Mouse (Mus musculus): ENCODE measurements at regions not wholly inside any gene's neighbourhood (a gene's known extent, or its start where the extent isn't known, plus 50 kb on each side); places are given as distances from the start of the nearest gene placed in this dataset.

- H3K4me3 ChIP-seq (ENCODE audit: low read length) = no peak overlapping the region
- H3K36me3 ChIP-seq (ENCODE audit: control insufficient read depth, insufficient read depth) = no peaks in the 10 kb centered on the region
- H3K27ac ChIP-seq (ENCODE audit: low read length) = no peak overlapping the region
- no peak overlapping the region for H3K9ac ChIP-seq (ENCODE audit: low read length)
- 70% methylated on average over 3 of the region's 3 CpGs for WGBS
- no peak for ATAC-seq (replicated peaks; ENCODE audit: extremely low read depth, insufficient read depth, low FRiP score)
- H3K4me1 ChIP-seq (ENCODE audit: control insufficient read depth, insufficient read depth, low read length) = no peaks in the 10 kb centered on the region
- H3K27me3 ChIP-seq (ENCODE audit: control insufficient read depth, insufficient read depth, low read length) = no peaks in the 10 kb centered on the region
- H3K4me2 ChIP-seq (ENCODE audit: low read depth, low read length) = no peak overlapping the region
- no peaks in the 10 kb centered on the region for H3K9me3 ChIP-seq (replicated peaks; ENCODE audit: control insufficient read depth, low read length)
These were observed 288.3 kb downstream of the Slc4a3 start for GRCm38 (mm10) chr1:75834361-75834760.

GRCm38 (mm10) chr1:75839551-75840223, 293.6 kb downstream of the Slc4a3 start:
- Histone ChIP-seq H3K27me3 (ENCODE audit: control insufficient read depth, insufficient read depth, low read length) (no peaks in the 10 kb centered on the region), H3K4me3 (ENCODE audit: low read length) (no peak overlapping the region), H3K4me1 (ENCODE audit: control insufficient read depth, insufficient read depth, low read length) (no peaks in the 10 kb centered on the region), H3K4me2 (ENCODE audit: low read depth, low read length) (no peak overlapping the region), H3K36me3 (ENCODE audit: control insufficient read depth, insufficient read depth) (no peaks in the 10 kb centered on the region), H3K27ac (ENCODE audit: low read length) (no peak overlapping the region), H3K9ac (ENCODE audit: low read length) (no peak overlapping the region), H3K9me3 (replicated peaks; ENCODE audit: control insufficient read depth, low read length) (no peaks in the 10 kb centered on the region)
- ATAC-seq (replicated peaks; ENCODE audit: extremely low read depth, insufficient read depth, low FRiP score) = no peak
- 81% methylated on average over 11 of the region's 11 CpGs for WGBS

GRCm38 (mm10) chr1:75842396-75842795, 296.3 kb downstream of the Slc4a3 start:
- no peak overlapping the region for H3K4me2 ChIP-seq (ENCODE audit: low read depth, low read length)
- no peak for ATAC-seq (replicated peaks; ENCODE audit: extremely low read depth, insufficient read depth, low FRiP score)
- no peaks in the 10 kb centered on the region for H3K9me3 ChIP-seq (replicated peaks; ENCODE audit: control insufficient read depth, low read length)
- no peaks in the 10 kb centered on the region for H3K4me1 ChIP-seq (ENCODE audit: control insufficient read depth, insufficient read depth, low read length)
- 55% methylated on average over 4 of the region's 4 CpGs for WGBS
- H3K4me3 ChIP-seq (ENCODE audit: low read length) = no peak overlapping the region
- no peaks in the 10 kb centered on the region for H3K27me3 ChIP-seq (ENCODE audit: control insufficient read depth, insufficient read depth, low read length)
- H3K36me3 ChIP-seq (ENCODE audit: control insufficient read depth, insufficient read depth) = no peaks in the 10 kb centered on the region
- H3K27ac ChIP-seq (ENCODE audit: low read length) = no peak overlapping the region
- no peak overlapping the region for H3K9ac ChIP-seq (ENCODE audit: low read length)

GRCm38 (mm10) chr1:75843326-75843725, 297.3 kb downstream of the Slc4a3 start:
- H3K9ac ChIP-seq (ENCODE audit: low read length) = no peak overlapping the region
- H3K4me2 ChIP-seq (ENCODE audit: low read depth, low read length) = no peak overlapping the region
- H3K27me3 ChIP-seq (ENCODE audit: control insufficient read depth, insufficient read depth, low read length) = no peaks in the 10 kb centered on the region
- H3K36me3 ChIP-seq (ENCODE audit: control insufficient read depth, insufficient read depth) = no peaks in the 10 kb centered on the region
- no peak overlapping the region for H3K4me3 ChIP-seq (ENCODE audit: low read length)
- H3K27ac ChIP-seq (ENCODE audit: low read length) = no peak overlapping the region
- WGBS = 77% methylated on average over 6 of the region's 6 CpGs
- H3K4me1 ChIP-seq (ENCODE audit: control insufficient read depth, insufficient read depth, low read length) = no peaks in the 10 kb centered on the region
- H3K9me3 ChIP-seq (replicated peaks; ENCODE audit: control insufficient read depth, low read length) = no peaks in the 10 kb centered on the region
- no peak for ATAC-seq (replicated peaks; ENCODE audit: extremely low read depth, insufficient read depth, low FRiP score)

GRCm38 (mm10) chr1:75844123-75844522, 298.1 kb downstream of the Slc4a3 start:
- no peaks in the 10 kb centered on the region for H3K27me3 ChIP-seq (ENCODE audit: control insufficient read depth, insufficient read depth, low read length)
- ATAC-seq (replicated peaks; ENCODE audit: extremely low read depth, insufficient read depth, low FRiP score) = no peak
- H3K36me3 ChIP-seq (ENCODE audit: control insufficient read depth, insufficient read depth) = no peaks in the 10 kb centered on the region
- no peak overlapping the region for H3K27ac ChIP-seq (ENCODE audit: low read length)
- no peak overlapping the region for H3K9ac ChIP-seq (ENCODE audit: low read length)
- H3K4me3 ChIP-seq (ENCODE audit: low read length) = no peak overlapping the region
- no peak overlapping the region for H3K4me2 ChIP-seq (ENCODE audit: low read depth, low read length)
- H3K9me3 ChIP-seq (replicated peaks; ENCODE audit: control insufficient read depth, low read length) = no peaks in the 10 kb centered on the region
- 76% methylated on average over 10 of the region's 10 CpGs for whole genome bisulfite sequencing
- no peaks in the 10 kb centered on the region for H3K4me1 ChIP-seq (ENCODE audit: control insufficient read depth, insufficient read depth, low read length)

GRCm38 (mm10) chr1:75844529-75844928, 298.5 kb downstream of the Slc4a3 start:
- Histone ChIP-seq H3K36me3 (ENCODE audit: control insufficient read depth, insufficient read depth) (no peaks in the 10 kb centered on the region), H3K9me3 (replicated peaks; ENCODE audit: control insufficient read depth, low read length) (no peaks in the 10 kb centered on the region), H3K4me1 (ENCODE audit: control insufficient read depth, insufficient read depth, low read length) (no peaks in the 10 kb centered on the region), H3K9ac (ENCODE audit: low read length) (no peak overlapping the region), H3K27ac (ENCODE audit: low read length) (no peak overlapping the region), H3K4me2 (ENCODE audit: low read depth, low read length) (no peak overlapping the region), H3K27me3 (ENCODE audit: control insufficient read depth, insufficient read depth, low read length) (no peaks in the 10 kb centered on the region), H3K4me3 (ENCODE audit: low read length) (no peak overlapping the region)
- 86% methylated on average over 4 of the region's 4 CpGs for WGBS
- ATAC-seq (replicated peaks; ENCODE audit: extremely low read depth, insufficient read depth, low FRiP score) = no peak

GRCm38 (mm10) chr1:75844981-75845380, 298.9 kb downstream of the Slc4a3 start:
- H3K27ac ChIP-seq (ENCODE audit: low read length) = no peak overlapping the region
- 40% methylated on average over 7 of the region's 7 CpGs for WGBS
- H3K9ac ChIP-seq (ENCODE audit: low read length) = no peak overlapping the region
- no peaks in the 10 kb centered on the region for H3K27me3 ChIP-seq (ENCODE audit: control insufficient read depth, insufficient read depth, low read length)
- H3K4me2 ChIP-seq (ENCODE audit: low read depth, low read length) = no peak overlapping the region
- H3K9me3 ChIP-seq (replicated peaks; ENCODE audit: control insufficient read depth, low read length) = no peaks in the 10 kb centered on the region
- no peak for ATAC-seq (replicated peaks; ENCODE audit: extremely low read depth, insufficient read depth, low FRiP score)
- no peaks in the 10 kb centered on the region for H3K4me1 ChIP-seq (ENCODE audit: control insufficient read depth, insufficient read depth, low read length)
- H3K4me3 ChIP-seq (ENCODE audit: low read length) = no peak overlapping the region
- H3K36me3 ChIP-seq (ENCODE audit: control insufficient read depth, insufficient read depth) = no peaks in the 10 kb centered on the region

GRCm38 (mm10) chr1:75845771-75846535, 299.9 kb downstream of the Slc4a3 start:
- Histone ChIP-seq H3K9ac (ENCODE audit: low read length) (no peak overlapping the region), H3K4me2 (ENCODE audit: low read depth, low read length) (no peak overlapping the region), H3K4me3 (ENCODE audit: low read length) (no peak overlapping the region), H3K4me1 (ENCODE audit: control insufficient read depth, insufficient read depth, low read length) (no peaks in the 10 kb centered on the region), H3K27me3 (ENCODE audit: control insufficient read depth, insufficient read depth, low read length) (no peaks in the 10 kb centered on the region), H3K27ac (ENCODE audit: low read length) (no peak overlapping the region), H3K36me3 (ENCODE audit: control insufficient read depth, insufficient read depth) (no peaks in the 10 kb centered on the region), H3K9me3 (replicated peaks; ENCODE audit: control insufficient read depth, low read length) (no peaks in the 10 kb centered on the region)
- no peak for ATAC-seq (replicated peaks; ENCODE audit: extremely low read depth, insufficient read depth, low FRiP score)
- 88% methylated on average over 4 of the region's 4 CpGs for WGBS

GRCm38 (mm10) chr1:75847681-75848080, 301.6 kb downstream of the Slc4a3 start:
- Histone ChIP-seq H3K27ac (ENCODE audit: low read length) (no peak overlapping the region), H3K36me3 (ENCODE audit: control insufficient read depth, insufficient read depth) (no peaks in the 10 kb centered on the region), H3K9ac (ENCODE audit: low read length) (no peak overlapping the region), H3K4me3 (ENCODE audit: low read length) (no peak overlapping the region), H3K4me2 (ENCODE audit: low read depth, low read length) (no peak overlapping the region), H3K4me1 (ENCODE audit: control insufficient read depth, insufficient read depth, low read length) (no peaks in the 10 kb centered on the region), H3K27me3 (ENCODE audit: control insufficient read depth, insufficient read depth, low read length) (no peaks in the 10 kb centered on the region), H3K9me3 (replicated peaks; ENCODE audit: control insufficient read depth, low read length) (no peaks in the 10 kb centered on the region)
- 72% methylated on average over 3 of the region's 3 CpGs for whole genome bisulfite sequencing
- no peak for ATAC-seq (replicated peaks; ENCODE audit: extremely low read depth, insufficient read depth, low FRiP score)
